Mouse (Mus musculus) olfactory bulb, adult 2 months (tissue): Measurements from ENCODE around the gene Decr2.

Source experiments
- CTCF ChIP-seq: fragments of 200-500 bp; IDR thresholded peaks from 2 replicates; pipeline ENCODE4 v1.5.1; 2012; ENCODE audit warnings: low read depth, mild to moderate bottlenecking, low read length, moderate library complexity; ENCODE audit not compliant: insufficient read depth
- POLR2A ChIP-seq: fragments of 200-500 bp; IDR thresholded peaks from 2 replicates; pipeline ENCODE4 v1.6.1; 2012; ENCODE audit warnings: mild to moderate bottlenecking, low read depth, low read length, moderate library complexity; ENCODE audit not compliant: insufficient read depth

DNA sequence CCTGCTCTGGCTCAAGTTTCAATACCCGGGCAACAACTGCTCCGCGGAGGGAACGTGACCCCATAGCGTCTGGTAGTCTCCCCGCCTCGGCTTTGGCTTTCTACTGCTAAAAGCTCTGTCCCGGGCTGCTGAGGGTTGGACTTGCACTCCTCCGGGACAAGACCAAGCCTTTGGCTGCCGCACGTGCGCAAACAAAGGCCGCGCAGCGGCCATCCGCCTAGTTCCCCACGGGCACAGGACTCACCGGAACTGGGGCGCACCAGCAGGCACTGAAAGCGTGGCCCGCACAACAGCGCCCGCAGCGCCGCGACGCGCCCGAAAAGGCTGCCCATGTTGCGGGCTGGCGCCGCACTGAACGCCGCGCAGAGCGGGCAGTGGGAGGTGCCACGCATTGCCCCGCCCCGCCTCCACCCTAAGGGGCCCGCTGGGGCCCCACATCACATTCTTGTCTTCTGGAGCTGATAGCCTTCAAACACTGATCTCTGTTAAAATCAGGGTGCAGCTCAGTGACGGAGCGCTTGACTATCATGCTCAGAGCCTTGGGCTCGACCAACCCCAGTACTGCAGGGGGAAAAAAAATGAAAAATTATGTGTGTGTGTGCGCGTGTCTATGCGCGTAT, 5.1 kb upstream of the Decr2 start, which contains the start of gene Nme4:
- TF ChIP-seq CTCF: no peak
- TF ChIP-seq POLR2A: 0 out of 2 replicates have a peak, but pooled peaks have one; percentile 39
